Mouse (Mus musculus) layer of hippocampus, adult 18-20 months (tissue): ENCODE results near the gene Rcbtb2. TPM values are rescaled to one million over a fixed set of nuclear protein-coding genes. Genes with fewer than 3 reads are reported as not detected.

ENCODE experiments used
- DNase-seq, 2 experiments: peaks; one replicate each; pipeline ENCODE4 v3.0.0; 2022; ENCODE audit warnings: low spot score in 2 of 2
- total RNA-seq, 2 experiments: library from RNA; stranded (reverse); gene quantifications; 2 replicates each; pipeline ENCODE4 v1.2.3; 2021

Gene Rcbtb2
- total RNA-seq, 2 experiments from 2014 or later = 24.5 to 31.7 TPM

- no peak for DNase-seq
Observed at GRCm38 (mm10) chr14:73116301-73116700, 6.5 kb upstream of the Rcbtb2 start.

GRCm38 (mm10) chr14:73116938-73117337, 5.9 kb upstream of the Rcbtb2 start:
- peak in 1 of 2 experiments; percentile 52 for DNase-seq

- no peak for DNase-seq
Observed at GRCm38 (mm10) chr14:73117411-73118392, 5.1 kb upstream of the Rcbtb2 start.

GRCm38 (mm10) chr14:73118482-73119347, 4.1 kb upstream of the Rcbtb2 start:
- no peak for DNase-seq

GRCm38 (mm10) chr14:73119459-73119858, 3.4 kb upstream of the Rcbtb2 start:
- no peak for DNase-seq

GRCm38 (mm10) chr14:73119966-73120365, 2.9 kb upstream of the Rcbtb2 start:
- DNase-seq = peak in 1 of 2 experiments; percentile 6

- no peak for DNase-seq
Observed at GRCm38 (mm10) chr14:73122211-73122922, 470 bp upstream of the Rcbtb2 start.

GRCm38 (mm10) chr14:73123381-73123780, 544 bp downstream of the Rcbtb2 start:
- DNase-seq = no peak

- no peak for DNase-seq
Observed at GRCm38 (mm10) chr14:73123786-73124185, 949 bp downstream of the Rcbtb2 start.

GRCm38 (mm10) chr14:73130519-73130918, 7.7 kb downstream of the Rcbtb2 start:
- no peak for DNase-seq

- DNase-seq = no peak
Observed at GRCm38 (mm10) chr14:73131856-73132410, 9.1 kb downstream of the Rcbtb2 start.

GRCm38 (mm10) chr14:73132731-73133130, 9.9 kb downstream of the Rcbtb2 start:
- no peak for DNase-seq

GRCm38 (mm10) chr14:73137234-73137633, 14.4 kb downstream of the Rcbtb2 start:
- no peak for DNase-seq

- no peak for DNase-seq
Observed at GRCm38 (mm10) chr14:73138483-73138882, 15.6 kb downstream of the Rcbtb2 start.

- DNase-seq = no peak
Observed at GRCm38 (mm10) chr14:73139866-73140265, 17.0 kb downstream of the Rcbtb2 start.

GRCm38 (mm10) chr14:73141800-73142199, 19.0 kb downstream of the Rcbtb2 start:
- no peak for DNase-seq

- peak; percentile 5 to 31 for DNase-seq
Observed at GRCm38 (mm10) chr14:73142421-73142895, 19.6 kb downstream of the Rcbtb2 start.

GRCm38 (mm10) chr14:73142896-73143709, 20.3 kb downstream of the Rcbtb2 start:
- DNase-seq = peak; percentile 68 to 77

GRCm38 (mm10) chr14:73143710-73144420, 21.0 kb downstream of the Rcbtb2 start:
- no peak for DNase-seq
